Mouse (Mus musculus) kidney, adult 10 weeks (tissue): Measurements from ENCODE around the gene Xpnpep1. TPM values are rescaled to one million over a fixed set of nuclear protein-coding genes. Genes with fewer than 3 reads are reported as not detected.

Experiments used
- polyA plus RNA-seq: library from polyadenylated mRNA; stranded (reverse); fragments of 350-450 nt; fragmentation: Illumina TruSeq; extraction: RNeasy Lipid Tissue Mini Kit (QIAGEN cat#74804); gene quantifications from one replicate; pipeline ENCODE4 v1.2.3, GENCODE M21; 2014; ENCODE audit warnings: low read depth, low replicate concordance

Xpnpep1 gene
- 56.9 TPM for polyA plus RNA-seq

DNA sequence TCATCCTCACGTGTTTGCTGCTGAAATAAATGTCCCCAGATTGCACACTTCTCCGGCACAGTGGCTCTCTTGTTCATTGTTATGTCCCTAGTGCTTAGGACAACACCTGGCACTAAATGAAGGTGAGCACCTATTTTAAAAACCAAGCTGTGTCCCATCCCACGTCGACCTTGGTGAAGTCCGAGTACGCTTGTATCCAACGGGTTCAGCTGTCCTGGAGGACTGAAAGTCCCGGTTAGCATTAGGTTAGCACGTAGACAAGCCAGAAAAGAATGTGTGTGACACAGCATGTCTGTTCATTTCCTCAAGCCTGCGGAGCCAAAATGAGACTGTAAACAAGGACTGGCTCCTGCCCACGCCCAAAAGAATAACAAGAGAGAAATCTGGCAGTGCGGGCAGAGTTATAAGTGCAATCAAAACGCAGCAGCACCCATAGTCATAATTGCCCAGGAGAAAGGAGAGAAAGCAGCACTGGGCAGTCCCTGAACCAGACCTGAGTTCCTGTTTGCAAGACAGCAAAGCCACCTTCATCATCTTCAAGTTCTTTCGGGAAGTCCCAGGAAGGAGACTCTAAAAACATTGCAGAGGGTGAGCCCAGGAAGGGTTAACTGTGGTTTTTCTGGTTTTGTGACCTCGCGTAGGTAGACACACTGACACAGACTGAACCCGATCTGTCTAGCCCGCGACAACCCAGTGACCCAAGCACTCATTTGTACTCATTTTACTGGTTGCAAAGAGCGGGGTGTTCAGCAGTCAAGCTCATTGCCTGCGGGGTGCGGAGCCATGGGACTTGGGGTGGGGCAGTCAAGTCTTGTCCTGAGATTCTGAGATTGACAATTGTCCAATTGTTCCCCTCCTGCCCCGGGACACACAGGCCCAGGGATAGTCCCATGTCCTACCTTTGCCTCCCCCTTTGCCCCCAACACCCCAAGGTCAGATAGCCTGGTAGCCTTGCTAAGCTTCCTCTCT lies at the start of gene Xpnpep1:
Xpnpep1 (minus strand) TSS at position 51 of the 969 bp plus-strand sequence.

Other genes starting within 250 kb of the Xpnpep1 start
- gene Add3, start 100.2 kb upstream of the Xpnpep1 start, polyA plus RNA-seq = 110 TPM